Mouse (Mus musculus): ENCODE results near the gene Ints6l.
"Not testable (repeated sequence)": the region's sequence is repeated elsewhere in the genome, so short reads cannot be mapped to it uniquely, and the experiment has no call there.

Ints6l gene

GRCm38 (mm10) chrX:56524442-56524841 is 69.8 kb downstream of the Ints6l start, which contains the start of gene Gm10477:
Gene Gm10477, plus strand, starts transcription at chrX:56524742.
- not testable (repeated sequence) for DNase-seq (ENCODE audit: low read depth, low spot score)

GRCm38 (mm10) chrX:56531266-56531665 is 76.6 kb downstream of the Ints6l start:
- peak; percentile 73 for DNase-seq (ENCODE audit: low read depth, low spot score)

GRCm38 (mm10) chrX:56537162-56537561 is 82.5 kb downstream of the Ints6l start:
- peak; percentile 22 for DNase-seq (ENCODE audit: low read depth, low spot score)

- DNase-seq (ENCODE audit: low read depth, low spot score), result no peak
Measured at GRCm38 (mm10) chrX:56549506-56549905, 94.8 kb downstream of the Ints6l start, which contains the start of gene Gm648. Gene Gm648, minus strand, starts transcription at chrX:56549606.

- DNase-seq (ENCODE audit: low read depth, low spot score), result no peak
Measured at GRCm38 (mm10) chrX:56553584-56553983, 98.9 kb downstream of the Ints6l start.

Data from CD4-positive, CD25-positive, alpha-beta regulatory T cell, adult 2 months (primary cell).